Mouse (Mus musculus): ENCODE data around the gene Bmp4. TPM values are rescaled to one million over a fixed set of nuclear protein-coding genes. Genes with fewer than 3 reads are reported as not detected.

The Bmp4 gene
- polyA plus RNA-seq (2016; fragmentation: Nextera tagmentation; extraction: Ambion mirVana), result 73.3 and 87.4 TPM in 2 replicates

GRCm38 (mm10) chr14:46390249-46390775, at the start of gene Bmp4:
TSS of gene Bmp4 (minus strand) at chr14:46390669.
- H3K4me1 ChIP-seq, result peaks cover 61% of the 10 kb centered on the region
- H3K4me3 ChIP-seq, result peak within 1 kb of the TSS; percentile 64
- peak; percentile 83 for DNase-seq (ENCODE audit: low spot score)
- peaks cover 24% of the 10 kb centered on the region for H3K27me3 ChIP-seq (ENCODE audit: low read depth, poor library complexity, severe bottlenecking)
- H3K9me3 ChIP-seq (replicated peaks), result no peaks in the 10 kb centered on the region
- no peaks in the 10 kb centered on the region for H3K36me3 ChIP-seq
- WGBS, result under 1% methylated on average over 26 of the region's 26 CpGs
- peak within 1 kb of the TSS; percentile 91 for H3K27ac ChIP-seq

- no peak for DNase-seq (ENCODE audit: low spot score)
- H3K4me1 ChIP-seq, result peaks cover 30% of the 10 kb centered on the region
- no peak overlapping the region for H3K27ac ChIP-seq
- H3K4me3 ChIP-seq, result no peak overlapping the region
- H3K9me3 ChIP-seq (replicated peaks), result no peaks in the 10 kb centered on the region
- no peaks in the 10 kb centered on the region for H3K36me3 ChIP-seq
- 79% methylated on average over 5 of the region's 5 CpGs for WGBS
- 0 out of 2 replicates have a peak, but pooled peaks cover 5% of the 10 kb centered on the region for H3K27me3 ChIP-seq (ENCODE audit: low read depth, poor library complexity, severe bottlenecking)
Observed at GRCm38 (mm10) chr14:46439461-46440048, 49.1 kb upstream of the Bmp4 start.

- H3K9me3 ChIP-seq (replicated peaks), result no peaks in the 10 kb centered on the region
- 2% methylated on average over 9 of the region's 9 CpGs for WGBS
- H3K27me3 ChIP-seq (ENCODE audit: low read depth, poor library complexity, severe bottlenecking), result 0 out of 2 replicates have a peak, but pooled peaks cover 5% of the 10 kb centered on the region
- peaks cover 26% of the 10 kb centered on the region for H3K4me1 ChIP-seq
- peak overlapping the region; percentile 30 for H3K4me3 ChIP-seq
- peak; percentile 44 for DNase-seq (ENCODE audit: low spot score)
- 0 out of 2 replicates have a peak overlapping the region, but pooled peaks have one; percentile 54 for H3K27ac ChIP-seq
- no peaks in the 10 kb centered on the region for H3K36me3 ChIP-seq
Observed at GRCm38 (mm10) chr14:46436471-46437090, 46.1 kb upstream of the Bmp4 start.

- 97% methylated on average over 5 of the region's 5 CpGs for WGBS
- DNase-seq (ENCODE audit: low spot score), result no peak
- H3K9me3 ChIP-seq (replicated peaks), result no peaks in the 10 kb centered on the region
Observed at GRCm38 (mm10) chr14:46430231-46430630, 39.8 kb upstream of the Bmp4 start.

GRCm38 (mm10) chr14:46427251-46427650, 36.8 kb upstream of the Bmp4 start:
- DNase-seq (ENCODE audit: low spot score), result no peak
- H3K27me3 ChIP-seq (ENCODE audit: low read depth, poor library complexity, severe bottlenecking), result no peaks in the 10 kb centered on the region
- H3K27ac ChIP-seq, result no peak overlapping the region
- no peaks in the 10 kb centered on the region for H3K9me3 ChIP-seq (replicated peaks)
- H3K4me3 ChIP-seq, result no peak overlapping the region
- 91% methylated on average over 13 of the region's 13 CpGs for WGBS
- H3K4me1 ChIP-seq, result no peaks in the 10 kb centered on the region
- H3K36me3 ChIP-seq, result no peaks in the 10 kb centered on the region

More at GRCm38 (mm10) chr14:46430231-46430630, 39.8 kb upstream of the Bmp4 start:
- H3K27me3 ChIP-seq (ENCODE audit: low read depth, poor library complexity, severe bottlenecking), result no peaks in the 10 kb centered on the region
- H3K27ac ChIP-seq, result no peak overlapping the region
- H3K4me1 ChIP-seq, result peaks cover under 1% of the 10 kb centered on the region
- H3K4me3 ChIP-seq, result no peak overlapping the region
- no peaks in the 10 kb centered on the region for H3K36me3 ChIP-seq

- no peak for DNase-seq (ENCODE audit: low spot score)
- H3K9me3 ChIP-seq (replicated peaks), result no peaks in the 10 kb centered on the region
- H3K4me1 ChIP-seq, result peaks cover 17% of the 10 kb centered on the region
- H3K27ac ChIP-seq, result no peak overlapping the region
- no peak overlapping the region for H3K4me3 ChIP-seq
- H3K36me3 ChIP-seq, result no peaks in the 10 kb centered on the region
- no peaks in the 10 kb centered on the region for H3K27me3 ChIP-seq (ENCODE audit: low read depth, poor library complexity, severe bottlenecking)
- 82% methylated on average over 3 of the region's 3 CpGs for WGBS
Observed at GRCm38 (mm10) chr14:46421823-46422222, 31.4 kb upstream of the Bmp4 start.

- H3K9me3 ChIP-seq (replicated peaks), result no peaks in the 10 kb centered on the region
- no peaks in the 10 kb centered on the region for H3K27me3 ChIP-seq (ENCODE audit: low read depth, poor library complexity, severe bottlenecking)
- 60% methylated on average over 11 of the region's 11 CpGs for WGBS
- H3K4me3 ChIP-seq, result no peak overlapping the region
- H3K27ac ChIP-seq, result no peak overlapping the region
- no peaks in the 10 kb centered on the region for H3K36me3 ChIP-seq
- peaks cover 17% of the 10 kb centered on the region for H3K4me1 ChIP-seq
- DNase-seq (ENCODE audit: low spot score), result no peak
Observed at GRCm38 (mm10) chr14:46419269-46419668, 28.8 kb upstream of the Bmp4 start.

- 70% methylated on average over 15 of the region's 15 CpGs for WGBS
- DNase-seq (ENCODE audit: low spot score), result peak; percentile 33
- Histone ChIP-seq H3K27ac (0 out of 2 replicates have a peak overlapping the region, but pooled peaks have one; percentile 4), H3K9me3 (replicated peaks) (no peaks in the 10 kb centered on the region), H3K4me1 (peaks cover 17% of the 10 kb centered on the region), H3K36me3 (no peaks in the 10 kb centered on the region), H3K4me3 (no peak overlapping the region), H3K27me3 (ENCODE audit: low read depth, poor library complexity, severe bottlenecking) (no peaks in the 10 kb centered on the region)
Observed at GRCm38 (mm10) chr14:46418371-46419097, 28.1 kb upstream of the Bmp4 start.

- 80% methylated on average over 7 of the region's 7 CpGs for WGBS
- H3K9me3 ChIP-seq (replicated peaks), result no peaks in the 10 kb centered on the region
- DNase-seq (ENCODE audit: low spot score), result no peak
- peaks cover 4% of the 10 kb centered on the region; the same call in 1 of the 2 replicates for H3K4me1 ChIP-seq
- no peaks in the 10 kb centered on the region for H3K36me3 ChIP-seq
- no peak overlapping the region for H3K4me3 ChIP-seq
- H3K27me3 ChIP-seq (ENCODE audit: low read depth, poor library complexity, severe bottlenecking), result no peaks in the 10 kb centered on the region
- H3K27ac ChIP-seq, result no peak overlapping the region
Observed at GRCm38 (mm10) chr14:46412497-46413000, 22.1 kb upstream of the Bmp4 start.

- Histone ChIP-seq H3K27ac (no peak overlapping the region), H3K27me3 (ENCODE audit: low read depth, poor library complexity, severe bottlenecking) (no peaks in the 10 kb centered on the region), H3K36me3 (no peaks in the 10 kb centered on the region), H3K4me3 (no peak overlapping the region), H3K4me1 (peaks cover 4% of the 10 kb centered on the region; the same call in 1 of the 2 replicates), H3K9me3 (replicated peaks) (no peaks in the 10 kb centered on the region)
- no peak for DNase-seq (ENCODE audit: low spot score)
- WGBS, result 55% methylated on average over 4 of the region's 4 CpGs
Observed at GRCm38 (mm10) chr14:46410557-46411120, 20.2 kb upstream of the Bmp4 start.

GRCm38 (mm10) chr14:46409016-46409415, 18.5 kb upstream of the Bmp4 start:
- Histone ChIP-seq H3K4me3 (no peak overlapping the region), H3K4me1 (peaks cover 4% of the 10 kb centered on the region; the same call in 1 of the 2 replicates), H3K27me3 (ENCODE audit: low read depth, poor library complexity, severe bottlenecking) (no peaks in the 10 kb centered on the region), H3K9me3 (replicated peaks) (no peaks in the 10 kb centered on the region), H3K36me3 (no peaks in the 10 kb centered on the region), H3K27ac (no peak overlapping the region)
- WGBS, result 92% methylated on average over 10 of the region's 10 CpGs
- no peak for DNase-seq (ENCODE audit: low spot score)

GRCm38 (mm10) chr14:46408319-46408718, 17.9 kb upstream of the Bmp4 start:
- Histone ChIP-seq H3K4me1 (peaks cover 4% of the 10 kb centered on the region; the same call in 1 of the 2 replicates), H3K9me3 (replicated peaks) (no peaks in the 10 kb centered on the region), H3K27me3 (ENCODE audit: low read depth, poor library complexity, severe bottlenecking) (no peaks in the 10 kb centered on the region), H3K27ac (no peak overlapping the region), H3K4me3 (no peak overlapping the region), H3K36me3 (no peaks in the 10 kb centered on the region)
- 92% methylated on average over 3 of the region's 3 CpGs for WGBS
- DNase-seq (ENCODE audit: low spot score), result no peak

Measured in limb, embryonic 10.5 days (tissue).